Mouse (Mus musculus) embryo, embryonic 10.5 days (tissue): ENCODE data around the gene Gns.
A peak's percentile ranks its signal among the peaks of the same experiment; 100 is the strongest.

Experiments used
- DNase-seq: peaks from one replicate; pipeline ENCODE4 v3.0.0-alpha.2; 2015; ENCODE audit warnings: low spot score

Gns gene

DNA sequence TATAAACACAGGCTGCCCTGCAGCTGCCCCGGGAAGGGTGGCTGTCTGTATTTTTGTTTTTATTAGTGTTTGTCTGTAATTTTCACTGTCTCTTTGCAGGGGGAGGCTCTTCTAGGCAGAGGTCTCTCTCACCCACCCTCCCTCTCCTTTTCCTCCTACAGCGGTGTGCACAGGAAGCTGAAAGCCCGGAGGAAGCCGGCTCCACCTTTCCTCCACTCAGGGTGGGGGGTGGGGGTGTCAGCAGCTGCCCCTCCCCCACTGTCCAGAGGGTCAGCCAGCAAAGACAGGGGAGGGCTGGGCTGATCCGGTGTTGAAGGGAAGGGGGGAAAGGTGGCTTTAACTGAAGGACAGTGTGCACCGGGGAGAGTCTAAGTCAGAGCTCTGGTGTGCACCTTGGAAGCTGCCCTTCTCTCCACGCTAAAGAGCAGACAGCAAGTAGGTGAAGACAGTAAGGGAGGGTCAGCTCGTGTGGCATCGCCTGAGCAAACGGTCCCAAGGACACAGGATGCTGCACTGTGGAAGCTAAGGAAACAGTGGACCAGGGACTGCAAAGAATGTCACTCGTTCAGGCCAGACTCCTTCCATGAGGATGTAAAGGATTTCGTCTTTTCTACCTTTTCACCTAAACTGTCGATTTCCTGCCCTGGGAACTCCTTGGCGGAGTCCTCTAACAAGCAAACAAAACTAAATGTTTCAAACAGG lies 65.2 kb downstream of the Gns start:
- DNase-seq, result no peak

DNA sequence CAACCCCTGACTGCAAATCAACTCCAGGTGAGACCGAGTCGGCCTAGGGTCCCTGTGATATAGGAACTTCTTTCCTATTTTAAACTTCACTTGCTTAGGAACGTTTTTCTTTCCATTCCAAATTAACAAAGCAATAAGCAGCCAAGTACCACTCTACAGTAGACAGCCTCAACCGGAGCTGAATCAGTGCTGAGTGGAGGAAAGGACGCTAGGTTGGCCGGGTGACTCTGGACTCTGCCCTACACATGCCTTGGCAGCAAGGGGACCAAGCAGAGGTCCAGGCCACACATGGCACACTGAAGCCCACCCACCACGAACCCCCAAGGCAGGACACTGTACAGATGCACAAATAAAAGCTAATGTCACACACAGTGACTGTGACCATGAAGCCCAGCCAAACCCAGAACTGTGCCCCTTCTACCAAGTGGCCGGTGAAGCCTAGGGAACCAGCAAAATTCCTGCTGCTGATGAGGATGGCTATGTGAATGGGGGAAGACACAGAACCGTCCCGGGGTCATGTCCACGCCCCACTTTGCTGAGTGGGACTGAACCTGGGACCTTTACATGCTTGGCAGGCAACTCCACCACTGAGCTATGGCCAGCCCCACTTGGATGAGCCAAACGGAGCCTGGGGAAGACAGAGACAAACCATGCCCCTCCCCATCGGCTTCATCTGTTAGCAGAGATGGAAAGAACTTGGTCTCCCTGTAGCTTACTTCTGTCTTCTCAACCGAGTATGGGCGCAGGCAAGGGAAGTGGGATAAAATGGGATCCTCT lies 66.1 kb downstream of the Gns start:
- DNase-seq, result no peak

DNA sequence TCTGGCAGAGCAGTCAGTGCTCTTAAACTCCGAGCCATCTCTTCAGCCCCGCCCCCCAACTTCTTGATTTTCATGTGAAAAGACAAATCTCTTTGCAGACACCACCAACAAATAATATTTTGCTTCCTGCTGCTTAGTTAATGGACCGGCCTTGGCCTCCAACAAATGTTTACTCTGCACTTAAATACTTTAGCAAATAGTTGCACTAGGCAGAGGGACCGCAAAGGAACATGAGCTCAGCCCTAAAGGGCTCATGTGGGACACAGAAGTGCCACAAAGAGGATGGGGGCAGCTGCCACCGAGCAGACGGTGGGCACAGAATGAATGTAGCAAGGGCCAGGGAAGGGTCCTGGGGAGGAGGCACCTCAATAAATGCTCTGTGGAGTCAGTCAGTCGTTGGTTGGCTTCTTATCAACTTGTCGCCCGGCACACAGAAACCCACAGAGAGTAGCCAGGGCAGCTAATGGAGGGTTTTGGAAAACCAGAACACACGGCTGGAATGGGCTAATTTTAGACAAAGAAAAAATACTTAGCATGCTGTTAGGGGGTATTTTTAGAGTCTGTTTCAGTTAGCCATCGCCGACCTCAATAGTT lies 67.2 kb downstream of the Gns start:
- no peak for DNase-seq

DNA sequence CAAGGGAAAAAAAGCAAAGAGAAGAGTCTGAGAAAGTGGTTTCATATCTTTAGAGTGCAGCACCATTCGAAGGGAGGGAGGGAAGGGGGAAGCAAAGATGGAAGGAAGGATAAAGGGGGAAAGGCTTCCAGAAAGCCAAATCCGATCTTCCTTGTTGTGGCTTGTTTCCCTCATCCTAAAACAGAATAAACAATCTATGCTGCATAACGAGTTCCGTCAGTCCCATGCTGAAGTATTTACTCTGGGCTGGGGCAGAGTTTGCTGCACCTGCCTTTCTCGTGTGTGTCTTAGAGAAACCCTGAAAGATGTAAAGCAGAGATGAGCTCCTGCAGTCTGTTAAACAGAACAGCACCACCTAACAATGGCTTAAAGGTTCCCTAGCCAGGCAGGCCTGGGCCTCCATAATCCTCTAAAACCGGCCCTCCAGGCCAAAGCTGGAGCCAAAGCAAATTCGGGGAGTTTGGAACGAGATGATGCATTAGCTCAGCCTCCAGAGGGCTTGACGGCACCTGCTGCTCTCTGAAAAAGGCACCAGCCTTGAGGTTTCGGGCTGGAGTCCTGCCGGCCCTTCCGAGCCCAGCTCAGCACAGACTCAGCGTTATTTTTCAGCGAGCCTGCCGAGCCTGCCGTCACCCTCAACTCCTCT lies 67.9 kb downstream of the Gns start:
- no peak for DNase-seq

DNA sequence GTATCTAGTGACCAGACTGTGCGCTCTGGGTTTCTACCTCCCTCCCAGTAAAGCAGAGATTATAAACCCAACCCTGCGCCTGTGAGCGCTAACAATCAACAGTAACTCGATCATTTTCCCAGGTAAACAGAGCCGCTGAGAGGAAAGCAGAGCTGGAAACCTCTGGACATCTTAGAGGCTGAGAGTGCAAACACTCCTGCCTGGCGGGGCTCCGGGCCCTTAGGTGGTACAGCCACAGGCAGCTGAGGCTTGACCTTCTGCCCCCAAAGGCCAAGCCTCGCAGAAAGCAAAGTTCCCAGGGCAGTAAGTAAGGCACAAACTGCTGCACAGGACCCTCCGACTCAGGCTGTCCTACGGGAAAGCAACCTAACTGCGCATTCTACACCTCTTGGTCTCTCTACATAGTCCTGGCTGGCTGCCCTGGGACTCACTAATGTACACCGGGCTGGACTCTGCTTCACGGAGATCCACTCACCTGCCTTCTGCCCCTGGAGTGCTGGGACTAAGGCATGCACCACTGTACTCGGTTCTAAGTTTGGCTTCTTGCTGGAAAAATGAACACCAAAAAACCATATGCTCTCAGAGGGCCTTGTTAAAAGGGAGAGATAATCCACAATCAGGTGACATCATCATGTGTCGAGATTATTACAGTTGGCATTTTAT lies 69.7 kb downstream of the Gns start:
- no peak for DNase-seq

DNA sequence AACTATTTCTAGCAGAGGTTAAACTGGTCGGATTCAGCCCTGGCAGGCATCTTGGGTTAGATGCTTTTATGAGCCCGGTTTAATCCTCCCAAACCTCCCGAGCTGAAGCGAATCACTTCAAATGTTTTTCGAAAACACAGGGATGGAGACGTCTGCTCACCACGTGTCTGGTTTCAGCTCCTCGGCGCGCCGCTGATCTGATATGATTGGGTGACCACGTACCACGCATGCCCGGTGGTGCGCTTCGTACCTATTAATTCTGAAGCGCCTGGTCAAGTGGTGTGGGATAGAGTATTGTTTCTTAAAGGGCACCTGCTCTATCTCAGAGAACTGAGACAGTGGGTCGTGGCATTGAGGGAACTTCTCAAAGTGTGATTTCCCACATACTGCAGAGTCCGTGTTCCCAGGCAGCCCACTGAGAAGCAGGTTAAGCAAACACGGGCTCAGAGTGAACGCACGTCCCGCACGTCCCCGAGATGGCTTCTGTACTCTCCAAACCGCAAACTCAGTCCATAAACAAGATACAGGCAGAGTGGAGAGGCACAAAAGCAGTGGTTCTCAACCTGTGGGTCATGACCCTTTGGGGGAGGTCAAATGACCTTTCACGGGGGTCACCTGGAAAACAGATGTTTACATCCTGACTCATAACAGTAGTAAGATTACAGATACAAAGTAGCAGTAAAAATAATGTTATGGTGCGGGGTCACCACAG lies 70.8 kb downstream of the Gns start:
- no peak for DNase-seq

DNA sequence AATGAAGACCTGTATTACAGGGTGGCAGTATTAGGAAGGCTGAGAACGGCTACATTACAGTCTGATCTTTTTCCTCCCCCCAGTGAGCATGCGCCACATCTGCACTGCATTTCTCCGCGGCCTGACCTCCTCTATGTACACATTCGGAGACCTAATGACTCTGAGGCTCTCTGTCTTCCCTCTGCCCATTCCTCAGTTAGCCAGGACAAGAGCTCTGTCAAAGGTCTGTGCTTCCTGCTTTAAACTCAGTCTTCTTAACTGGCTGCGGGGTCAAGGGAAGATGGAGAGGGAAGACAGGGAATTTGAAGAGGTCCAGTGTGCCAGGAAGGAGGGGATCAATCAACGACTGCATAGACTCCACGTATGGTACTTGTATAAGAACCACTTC lies 71.4 kb downstream of the Gns start:
- peak; percentile 72 for DNase-seq

DNA sequence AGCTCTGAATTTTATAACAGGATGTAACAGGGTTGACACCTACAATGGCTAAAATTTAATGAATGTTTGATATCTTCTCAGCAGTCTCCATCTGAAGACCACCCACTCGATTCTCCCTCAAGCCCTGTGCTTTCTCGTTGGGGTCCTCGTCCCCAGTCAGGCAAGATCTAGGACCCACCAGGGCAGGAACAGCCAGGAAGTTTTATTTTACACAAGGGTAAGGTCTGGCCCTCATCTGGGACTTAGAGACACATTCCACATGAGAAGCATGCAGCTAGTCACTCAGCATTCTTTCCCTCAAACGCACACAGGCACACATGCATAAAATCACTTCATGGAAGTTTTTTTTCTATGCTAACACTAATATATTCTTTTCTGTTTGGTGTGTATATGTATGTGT lies 71.8 kb downstream of the Gns start:
- DNase-seq, result no peak

DNA sequence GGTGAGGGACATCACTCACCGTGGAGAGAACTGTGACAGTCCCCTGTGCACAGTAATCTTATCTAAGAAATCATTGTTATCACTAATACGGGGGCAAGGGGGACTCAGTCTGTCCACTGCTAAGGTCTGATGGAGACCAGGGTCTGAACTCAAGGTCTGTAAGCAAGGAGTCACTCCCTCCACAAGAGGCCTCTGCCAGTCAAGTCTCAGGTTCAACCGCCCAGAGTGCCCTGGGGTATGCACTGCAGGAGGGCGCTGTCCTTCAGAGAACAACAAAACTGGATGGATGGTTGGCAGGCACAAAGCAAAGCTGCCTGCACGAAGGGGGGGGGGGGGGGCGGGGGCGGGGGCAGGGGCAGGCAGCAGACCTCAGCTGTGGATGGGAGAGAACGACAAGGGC lies 73.2 kb downstream of the Gns start:
- no peak for DNase-seq

DNA sequence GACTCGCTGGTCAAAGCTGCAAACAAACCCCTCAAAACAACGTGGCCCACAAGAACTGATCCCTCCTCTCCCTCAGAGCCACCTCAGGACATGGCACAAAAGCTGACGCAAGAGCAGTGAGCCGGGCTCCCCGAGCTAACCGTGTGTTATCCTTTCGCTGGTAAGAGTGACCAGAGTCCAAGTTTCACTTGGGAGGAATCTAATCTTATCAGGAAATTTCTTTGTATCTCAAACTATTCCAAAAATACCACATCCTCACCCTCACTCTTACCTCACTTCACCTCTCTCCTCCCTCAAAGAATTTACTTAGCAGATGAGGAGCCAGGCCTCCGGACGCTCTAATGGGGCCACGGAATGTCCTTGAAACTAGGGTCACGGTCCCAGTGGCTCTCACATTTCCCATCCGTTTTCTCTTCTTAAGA lies 74.4 kb downstream of the Gns start:
- no peak for DNase-seq

DNA sequence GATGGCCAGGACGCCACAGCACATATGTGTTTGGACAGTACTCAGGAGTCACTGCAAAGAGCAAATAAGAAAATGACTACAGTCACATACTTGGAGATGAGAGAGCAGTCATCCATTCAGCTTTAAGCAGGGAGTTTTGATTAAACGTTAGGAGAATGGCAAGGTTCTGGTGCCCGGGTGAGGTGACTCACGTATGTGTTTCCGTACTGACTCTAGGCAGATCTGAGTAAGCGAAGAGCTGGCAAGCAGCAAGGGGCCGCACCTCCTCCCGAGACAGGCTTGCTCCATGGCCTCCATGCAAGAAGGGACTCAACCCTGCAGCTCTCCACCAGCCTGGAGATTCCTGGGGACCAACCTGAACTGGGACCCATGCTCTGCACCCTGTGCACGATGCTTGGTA lies 78.9 kb downstream of the Gns start:
- DNase-seq, result no peak

DNA sequence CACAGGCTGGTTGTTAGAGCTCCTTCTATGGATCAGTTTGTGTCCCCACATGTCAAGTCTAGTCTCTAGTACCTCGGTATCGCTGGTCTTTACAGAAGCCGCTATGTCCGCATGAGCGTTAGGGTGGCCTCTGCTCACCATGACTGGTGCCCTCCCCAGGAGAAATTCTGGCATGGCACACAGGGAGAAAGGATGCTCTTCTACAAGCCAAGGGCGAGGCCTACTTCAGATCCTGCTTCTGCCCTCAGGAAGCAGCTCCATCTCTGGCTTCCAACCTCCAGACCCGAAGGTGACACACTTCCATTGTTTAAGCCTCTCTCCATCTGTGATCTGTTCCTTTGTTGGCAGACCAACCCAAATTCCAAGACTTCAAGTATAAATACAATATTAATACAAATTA lies 79.3 kb downstream of the Gns start:
- DNase-seq, result no peak

DNA sequence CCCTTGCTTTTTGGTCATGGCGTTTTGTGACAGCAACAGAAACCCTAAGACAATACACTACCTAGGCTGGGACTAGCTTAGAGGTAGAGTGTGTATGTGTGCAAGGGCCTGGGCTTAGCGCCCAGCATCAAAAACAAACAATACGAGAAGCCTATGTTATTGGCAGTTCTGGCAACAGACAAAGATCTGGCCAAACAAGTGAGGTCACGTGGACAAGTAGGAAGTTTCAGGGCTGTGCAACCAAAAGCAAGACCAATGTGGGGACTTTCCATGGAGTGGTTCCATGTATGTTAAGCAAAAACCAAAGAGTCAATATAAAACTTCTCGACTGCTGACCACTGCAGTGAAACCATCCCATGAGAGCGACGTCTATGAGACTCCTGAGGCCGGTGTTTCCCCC lies 80.9 kb downstream of the Gns start:
- no peak for DNase-seq
